Mouse (Mus musculus) heart, embryonic 13.5 days (tissue): ENCODE measurements around the gene Dars2. TPM values are rescaled to one million over a fixed set of nuclear protein-coding genes. Genes with fewer than 3 reads are reported as not detected.

ENCODE experiments used
- ATAC-seq: fragments of 200-750 bp; cut with Nextera tagmentation; 2 replicates; pipeline ENCODE4 v1.8.0; 2017; ENCODE audit warnings: moderate TSS enrichment; ENCODE audit not compliant: insufficient number of reproducible peaks, low FRiP score, low TSS enrichment; ENCODE audit errors: extremely low read depth
- H3K27ac ChIP-seq: fragments of 300-500 bp; sonication (generic); replicated peaks from 2 replicates; pipeline ENCODE4 v1.5.1; 2015; ENCODE audit warnings: moderate library complexity, mild to moderate bottlenecking, inconsistent platforms
- H3K27me3 ChIP-seq: fragments of 300-500 bp; sonication (generic); replicated peaks from 2 replicates; pipeline ENCODE4 v1.6.1; 2015; ENCODE audit warnings: mild to moderate bottlenecking, inconsistent platforms
- H3K36me3 ChIP-seq: fragments of 300-500 bp; sonication (generic); 2 replicates; pipeline ENCODE4 v1.6.1; 2015; ENCODE audit warnings: mild to moderate bottlenecking, inconsistent platforms
- H3K4me1 ChIP-seq: fragments of 300-500 bp; sonication (generic); 2 replicates; pipeline ENCODE4 v1.6.1; 2015; ENCODE audit warnings: inconsistent platforms
- H3K4me2 ChIP-seq: fragments of 300-500 bp; sonication (generic); 2 replicates; pipeline ENCODE4 v1.6.1; 2015; ENCODE audit warnings: inconsistent platforms, mild to moderate bottlenecking, moderate library complexity
- H3K4me3 ChIP-seq: fragments of 300-500 bp; sonication (generic); 2 replicates; pipeline ENCODE4 v1.5.1; 2015; ENCODE audit warnings: moderate library complexity, mild to moderate bottlenecking, inconsistent platforms
- H3K9ac ChIP-seq: fragments of 300-500 bp; sonication (generic); 2 replicates; pipeline ENCODE4 v1.6.1; 2015; ENCODE audit warnings: inconsistent platforms, mild to moderate bottlenecking, moderate library complexity
- H3K9me3 ChIP-seq: fragments of 300-500 bp; sonication (generic); 2 replicates; pipeline ENCODE4 v1.6.1; 2016; ENCODE audit warnings: inconsistent platforms
- WGBS: fragments of 180-500 bp; shearing (Covaris S2); methylation state at CpG from one replicate; pipeline ENCODE4 v1.1.7; 2015; ENCODE audit warnings: mixed read lengths; 5-methylcytosine and 5-hydroxymethylcytosine counted together
- polyA plus RNA-seq: library from polyadenylated mRNA; unstranded; fragments of >200 nt; fragmentation: Nextera tagmentation; extraction: Ambion mirVana; gene quantifications from 2 replicates; pipeline ENCODE4 v1.2.1, GENCODE M21; 2015

Dars2 gene
- polyA plus RNA-seq, 1 experiment from 2014 or later: 29.3 TPM

- Histone ChIP-seq H3K4me1 (peaks cover 18% of the 10 kb centered on the region), H3K4me2 (no peak overlapping the region), H3K4me3 (no peak overlapping the region), H3K27ac (no peak overlapping the region), H3K9ac (no peak overlapping the region), H3K36me3 (peaks cover 82% of the 10 kb centered on the region), H3K9me3 (no peaks in the 10 kb centered on the region), H3K27me3 (no peaks in the 10 kb centered on the region)
- no peak for ATAC-seq
- 89% methylated on average over 7 of the region's 7 CpGs for WGBS
These were observed 29.0 kb downstream of the Dars2 start for GRCm38 (mm10) chr1:161041261-161042020.

- Histone ChIP-seq H3K36me3 (peaks cover 82% of the 10 kb centered on the region), H3K9ac (no peak overlapping the region), H3K9me3 (no peaks in the 10 kb centered on the region), H3K4me2 (no peak overlapping the region), H3K27me3 (no peaks in the 10 kb centered on the region), H3K4me3 (no peak overlapping the region), H3K4me1 (peaks cover 20% of the 10 kb centered on the region), H3K27ac (peak overlapping the region; percentile 70)
- ATAC-seq: no peak
These were observed 29.6 kb downstream of the Dars2 start for GRCm38 (mm10) chr1:161040855-161041254.

DNA sequence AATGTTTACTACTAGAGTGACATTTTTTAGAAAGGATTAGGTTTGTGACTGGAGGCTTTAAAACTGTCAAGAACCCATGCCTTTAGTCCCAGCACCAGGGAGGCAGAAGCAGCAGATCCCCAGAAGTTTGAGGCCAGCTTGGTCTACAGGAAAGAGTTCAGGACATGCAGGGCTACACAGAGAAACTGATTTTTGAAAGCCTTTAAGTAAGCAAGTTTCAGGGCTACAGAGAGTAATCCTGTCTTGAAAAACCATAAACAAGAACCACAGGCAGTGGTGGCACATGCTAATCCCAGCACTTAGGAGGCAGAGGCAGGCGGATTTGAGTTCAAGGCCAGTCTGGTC lies 30.1 kb downstream of the Dars2 start:
- Histone ChIP-seq H3K9ac (no peak overlapping the region), H3K4me2 (no peak overlapping the region), H3K27me3 (no peaks in the 10 kb centered on the region), H3K36me3 (peaks cover 79% of the 10 kb centered on the region), H3K4me1 (peaks cover 20% of the 10 kb centered on the region), H3K9me3 (no peaks in the 10 kb centered on the region), H3K27ac (peak overlapping the region; percentile 70), H3K4me3 (no peak overlapping the region)
- WGBS: 65% methylated on average over 1 of the region's 1 CpGs
- ATAC-seq: no peak

DNA sequence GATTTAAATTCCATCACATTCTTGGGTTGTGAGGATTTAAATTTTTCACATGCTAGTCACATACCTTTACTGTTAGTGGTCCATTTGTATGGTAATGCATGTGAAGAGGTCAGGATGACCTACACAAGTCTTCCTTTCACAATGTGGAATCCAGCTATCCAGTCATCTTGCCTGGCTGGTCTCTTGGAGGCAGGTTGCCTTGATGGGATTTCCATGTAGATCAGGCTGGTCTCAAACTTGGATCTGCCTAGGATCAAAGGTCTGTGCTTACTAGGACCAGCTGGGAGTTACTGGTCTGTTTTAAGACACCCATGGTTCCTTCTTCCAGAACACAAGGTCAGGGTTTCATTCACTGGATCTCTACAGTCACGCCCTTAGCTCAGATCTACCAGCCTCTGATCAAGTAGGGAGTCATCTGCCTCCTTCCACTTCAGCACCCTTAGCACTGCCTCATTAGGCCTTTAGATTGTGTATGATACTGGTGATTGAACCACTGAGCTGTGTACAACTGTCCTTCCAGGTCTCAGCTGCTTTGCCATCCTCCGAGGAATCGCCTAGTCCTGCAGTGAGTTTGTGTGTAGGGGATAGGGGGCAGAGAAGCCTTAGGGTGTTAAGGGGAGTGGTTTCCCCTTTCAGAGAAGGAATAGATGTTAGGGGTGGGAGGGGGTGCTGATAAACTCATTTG lies 30.6 kb downstream of the Dars2 start:
- H3K27ac ChIP-seq: peak overlapping the region; percentile 70
- no peak overlapping the region for H3K4me3 ChIP-seq
- H3K9me3 ChIP-seq: no peaks in the 10 kb centered on the region
- no peak for ATAC-seq
- peaks cover 74% of the 10 kb centered on the region for H3K36me3 ChIP-seq
- H3K27me3 ChIP-seq: no peaks in the 10 kb centered on the region
- no peak overlapping the region for H3K9ac ChIP-seq
- WGBS: 16% methylated on average over 3 of the region's 3 CpGs
- H3K4me2 ChIP-seq: no peak overlapping the region
- peaks cover 20% of the 10 kb centered on the region for H3K4me1 ChIP-seq

DNA sequence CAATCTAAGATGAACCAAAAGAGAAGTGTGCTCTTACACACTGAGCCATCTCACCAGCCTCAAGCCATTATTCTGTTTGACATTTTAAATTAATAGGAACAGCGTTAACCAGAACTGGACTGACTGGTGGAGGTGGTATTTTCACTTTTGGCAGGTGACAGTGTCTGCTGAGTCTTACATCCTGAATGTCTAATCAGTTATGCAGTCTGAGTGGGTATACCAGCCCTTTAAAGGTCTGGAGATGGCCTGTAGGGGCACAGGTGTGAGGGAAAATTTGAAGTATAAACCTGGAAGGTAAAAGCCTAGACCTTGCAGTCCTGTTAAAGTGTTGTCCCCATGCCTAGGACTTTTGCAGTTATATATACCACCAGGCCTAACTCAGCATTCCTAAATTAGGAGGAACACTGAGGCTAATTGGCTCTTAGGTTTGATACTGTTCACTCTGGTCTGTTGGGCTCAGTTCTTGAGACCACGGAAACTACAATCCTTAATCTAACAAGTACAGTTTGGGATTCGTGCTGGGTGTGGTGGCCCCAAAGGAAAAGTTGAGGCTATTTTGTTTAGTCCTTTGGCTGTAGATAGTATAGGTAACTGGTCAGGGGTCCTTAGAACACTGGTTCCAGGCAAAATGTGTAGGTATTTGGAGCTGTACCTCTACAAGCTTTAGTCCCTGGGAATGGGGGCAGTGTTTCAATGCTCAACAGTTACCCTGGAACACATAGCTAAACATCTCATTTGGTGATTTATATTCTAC lies 31.3 kb downstream of the Dars2 start:
- WGBS: 16% methylated on average over 3 of the region's 3 CpGs
- Histone ChIP-seq H3K4me1 (peaks cover 20% of the 10 kb centered on the region), H3K36me3 (peaks cover 66% of the 10 kb centered on the region), H3K27ac (peak overlapping the region; percentile 70), H3K9ac (no peak overlapping the region), H3K9me3 (no peaks in the 10 kb centered on the region), H3K4me2 (no peak overlapping the region), H3K4me3 (no peak overlapping the region), H3K27me3 (no peaks in the 10 kb centered on the region)
- ATAC-seq: no peak

DNA sequence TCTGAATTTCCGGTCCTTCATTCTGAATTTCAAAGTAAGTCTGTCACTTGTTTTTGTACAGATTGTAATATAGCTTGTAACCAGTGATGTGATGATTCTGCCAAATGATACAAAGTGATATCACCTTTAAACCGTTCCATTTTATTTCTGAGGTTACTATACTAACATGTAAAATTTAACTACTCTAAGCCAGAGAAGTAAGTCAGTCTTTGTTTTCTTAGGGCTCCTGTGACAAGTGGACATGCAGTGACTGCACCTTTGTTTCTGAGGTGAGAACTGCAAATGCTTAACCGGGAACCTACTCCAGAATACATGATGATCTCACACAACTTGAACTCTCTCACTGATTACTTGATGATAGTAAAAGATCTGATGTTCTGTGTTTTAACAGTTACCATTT lies 32.5 kb downstream of the Dars2 start:
- Histone ChIP-seq H3K4me3 (peak overlapping the region; percentile 75), H3K4me2 (peak overlapping the region; percentile 85), H3K4me1 (peaks cover 28% of the 10 kb centered on the region), H3K9me3 (no peaks in the 10 kb centered on the region), H3K27me3 (no peaks in the 10 kb centered on the region), H3K27ac (0 out of 2 replicates have a peak overlapping the region, but pooled peaks have one; percentile 31), H3K9ac (peak overlapping the region; percentile 75), H3K36me3 (peaks cover 55% of the 10 kb centered on the region)
- ATAC-seq: no peak
- WGBS: 44% methylated on average over 3 of the region's 3 CpGs

- H3K4me2 ChIP-seq: peak overlapping the region; percentile 85
- peak overlapping the region; percentile 31; the same call in 1 of the 2 replicates for H3K27ac ChIP-seq
- H3K4me1 ChIP-seq: peaks cover 29% of the 10 kb centered on the region
- WGBS: 35% methylated on average over 3 of the region's 3 CpGs
- peaks cover 55% of the 10 kb centered on the region for H3K36me3 ChIP-seq
- peak overlapping the region; percentile 75 for H3K4me3 ChIP-seq
- peak overlapping the region; percentile 75 for H3K9ac ChIP-seq
- ATAC-seq: no peak
- no peaks in the 10 kb centered on the region for H3K27me3 ChIP-seq
- H3K9me3 ChIP-seq: no peaks in the 10 kb centered on the region
These were observed 32.9 kb downstream of the Dars2 start for GRCm38 (mm10) chr1:161037599-161037998.

DNA sequence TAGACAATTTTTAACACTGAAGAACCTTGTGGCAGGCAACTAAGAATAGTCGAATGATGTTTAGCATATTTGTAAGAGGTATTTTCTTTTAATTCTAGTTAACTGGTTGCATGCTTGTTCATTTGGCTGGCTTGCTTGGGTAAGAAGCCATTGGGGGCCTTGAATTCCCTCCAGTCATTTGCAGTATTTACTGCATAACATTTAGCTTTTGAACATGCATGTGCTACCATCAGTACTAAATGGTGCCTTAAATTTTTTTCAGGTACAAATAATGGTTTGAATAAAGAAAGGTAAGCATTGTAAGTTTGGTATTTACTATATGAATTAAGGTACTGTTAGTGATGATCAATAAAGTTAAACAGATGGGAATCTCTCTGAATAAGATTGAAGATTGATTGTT lies 33.4 kb downstream of the Dars2 start:
- H3K36me3 ChIP-seq: peaks cover 55% of the 10 kb centered on the region
- no peak for ATAC-seq
- 2% methylated on average over 1 of the region's 1 CpGs for WGBS
- peak overlapping the region; percentile 75 for H3K4me3 ChIP-seq
- H3K27ac ChIP-seq: peak overlapping the region; percentile 94
- peaks cover 29% of the 10 kb centered on the region for H3K4me1 ChIP-seq
- no peaks in the 10 kb centered on the region for H3K9me3 ChIP-seq
- H3K9ac ChIP-seq: peak overlapping the region; percentile 92
- no peaks in the 10 kb centered on the region for H3K27me3 ChIP-seq
- H3K4me2 ChIP-seq: peak overlapping the region; percentile 85

GRCm38 (mm10) chr1:161036411-161036841 lies 34.0 kb downstream of the Dars2 start:
- Histone ChIP-seq H3K36me3 (peaks cover 55% of the 10 kb centered on the region), H3K4me3 (peak overlapping the region; percentile 75), H3K4me2 (peak overlapping the region; percentile 85), H3K9ac (peak overlapping the region; percentile 92), H3K27me3 (no peaks in the 10 kb centered on the region), H3K4me1 (peaks cover 29% of the 10 kb centered on the region), H3K9me3 (no peaks in the 10 kb centered on the region), H3K27ac (peak overlapping the region; percentile 94)
- no peak for ATAC-seq
- WGBS: under 1% methylated on average over 5 of the region's 5 CpGs

- Histone ChIP-seq H3K27me3 (no peaks in the 10 kb centered on the region), H3K4me1 (peaks cover 29% of the 10 kb centered on the region), H3K27ac (peak overlapping the region; percentile 94), H3K9me3 (no peaks in the 10 kb centered on the region), H3K4me3 (peak overlapping the region; percentile 75), H3K9ac (peak overlapping the region; percentile 92), H3K36me3 (peaks cover 60% of the 10 kb centered on the region), H3K4me2 (peak overlapping the region; percentile 85)
- no peak for ATAC-seq
- 1% methylated on average over 6 of the region's 6 CpGs for WGBS
These were observed 34.6 kb downstream of the Dars2 start for GRCm38 (mm10) chr1:161035786-161036404.

- no peaks in the 10 kb centered on the region for H3K27me3 ChIP-seq
- peak overlapping the region; percentile 92 for H3K9ac ChIP-seq
- H3K27ac ChIP-seq: peak overlapping the region; percentile 94
- WGBS: 0% methylated on average over 14 of the region's 14 CpGs
- no peak for ATAC-seq
- H3K4me1 ChIP-seq: peaks cover 29% of the 10 kb centered on the region
- H3K4me2 ChIP-seq: peak overlapping the region; percentile 85
- no peaks in the 10 kb centered on the region for H3K9me3 ChIP-seq
- peak overlapping the region; percentile 75 for H3K4me3 ChIP-seq
- peaks cover 65% of the 10 kb centered on the region for H3K36me3 ChIP-seq
These were observed 35.1 kb downstream of the Dars2 start for GRCm38 (mm10) chr1:161035281-161035785.
